Mouse (Mus musculus) hindbrain, embryonic 12.5 days (tissue): ENCODE measurements around the gene 1520401A03Rik. TPM values are rescaled to one million over a fixed set of nuclear protein-coding genes. Genes with fewer than 3 reads are reported as not detected.

Experiments
- polyA plus RNA-seq: library from polyadenylated mRNA; unstranded; fragments of >200 nt; fragmentation: Nextera tagmentation; extraction: Ambion mirVana; gene quantifications from 2 replicates; pipeline ENCODE4 v1.2.1, GENCODE M21; 2016

1520401A03Rik gene
- polyA plus RNA-seq, 1 experiment from 2014 or later = 0.21 TPM

Other genes starting within 250 kb of the 1520401A03Rik start
- not detected in 2 replicates for gene Vmn2r117, start 243.1 kb downstream of the 1520401A03Rik start, polyA plus RNA-seq
- gene Zfp213, start 158.5 kb downstream of the 1520401A03Rik start, polyA plus RNA-seq = 20.8 and 21.3 TPM in 2 replicates
- 24.9 and 26.1 TPM in 2 replicates for gene Zfp13, start 123.3 kb downstream of the 1520401A03Rik start, polyA plus RNA-seq
- gene Zscan10, start 121.9 kb downstream of the 1520401A03Rik start, polyA plus RNA-seq = 0.46 and 0.93 TPM in 2 replicates
- gene Mmp25, start 77.5 kb downstream of the 1520401A03Rik start, polyA plus RNA-seq = 1.9 and 2.3 TPM in 2 replicates
- gene Bicdl2, start 62.3 kb downstream of the 1520401A03Rik start, polyA plus RNA-seq = 0.50 and 0.57 TPM in 2 replicates
- gene Hcfc1r1, start 49.2 kb downstream of the 1520401A03Rik start, polyA plus RNA-seq = 65.5 and 69.0 TPM in 2 replicates
- gene Thoc6, start 48.9 kb downstream of the 1520401A03Rik start, polyA plus RNA-seq = 43.8 and 47.5 TPM in 2 replicates
- gene Tnfrsf12a, start 45.3 kb downstream of the 1520401A03Rik start, polyA plus RNA-seq = 2.8 and 4.2 TPM in 2 replicates
- gene Cldn6, start 43.5 kb downstream of the 1520401A03Rik start, polyA plus RNA-seq = 14.6 and 35.0 TPM in 2 replicates
- gene Cldn9, start 38.8 kb downstream of the 1520401A03Rik start, polyA plus RNA-seq = 5.5 and 14.6 TPM in 2 replicates
- 29.1 and 31.2 TPM in 2 replicates for gene Pkmyt1, start 3.6 kb upstream of the 1520401A03Rik start, polyA plus RNA-seq
- gene Paqr4, start 18.1 kb upstream of the 1520401A03Rik start, polyA plus RNA-seq = 40.3 and 41.6 TPM in 2 replicates
- 2.9 and 5.7 TPM in 2 replicates for gene Kremen2, start 23.1 kb upstream of the 1520401A03Rik start, polyA plus RNA-seq
- gene Flywch1, start 48.8 kb upstream of the 1520401A03Rik start, polyA plus RNA-seq = 203 and 212 TPM in 2 replicates
- gene Flywch2, start 63.3 kb upstream of the 1520401A03Rik start, polyA plus RNA-seq = 48.1 and 49.4 TPM in 2 replicates
- gene Srrm2, start 67.7 kb upstream of the 1520401A03Rik start, polyA plus RNA-seq = 670 and 682 TPM in 2 replicates
- gene Elob, start 106.4 kb upstream of the 1520401A03Rik start, polyA plus RNA-seq = 1,047 and 1,117 TPM in 2 replicates
- 0.26 TPM in 1 of 2 replicates, not detected in the other for gene Prss33, start 113.3 kb upstream of the 1520401A03Rik start, polyA plus RNA-seq
- gene Prss32, start 121.1 kb upstream of the 1520401A03Rik start, polyA plus RNA-seq = not detected in 2 replicates
- 0.72 and 1.3 TPM in 2 replicates for gene Prss41, start 121.4 kb upstream of the 1520401A03Rik start, polyA plus RNA-seq
- gene Prss21, start 145.3 kb upstream of the 1520401A03Rik start, polyA plus RNA-seq = not detected in 2 replicates
- not detected in 2 replicates for gene Dcpp1, start 158.1 kb upstream of the 1520401A03Rik start, polyA plus RNA-seq
- not detected in 2 replicates for gene Dcpp2, start 158.1 kb upstream of the 1520401A03Rik start, polyA plus RNA-seq
- gene Dcpp3, start 194.7 kb upstream of the 1520401A03Rik start, polyA plus RNA-seq = not detected in 2 replicates
- not detected in 2 replicates for gene Sbp, start 218.9 kb upstream of the 1520401A03Rik start, polyA plus RNA-seq
- not detected in 2 replicates for gene Sbpl, start 232.5 kb upstream of the 1520401A03Rik start, polyA plus RNA-seq